Mouse (Mus musculus) cerebellum, postnatal 10 days (tissue): ENCODE data around the gene Wbp1l.
A peak's percentile ranks its signal among the peaks of the same experiment; 100 is the strongest.
"Not testable (repeated sequence)": the region's sequence is repeated elsewhere in the genome, so short reads cannot be mapped to it uniquely, and the experiment has no call there.

ENCODE experiments used
- DNase-seq, 2 experiments: peaks; one replicate each; pipeline ENCODE4 v3.0.0; 2021; ENCODE audit warnings: mixed read lengths in 2 of 2

Gene Wbp1l

DNA sequence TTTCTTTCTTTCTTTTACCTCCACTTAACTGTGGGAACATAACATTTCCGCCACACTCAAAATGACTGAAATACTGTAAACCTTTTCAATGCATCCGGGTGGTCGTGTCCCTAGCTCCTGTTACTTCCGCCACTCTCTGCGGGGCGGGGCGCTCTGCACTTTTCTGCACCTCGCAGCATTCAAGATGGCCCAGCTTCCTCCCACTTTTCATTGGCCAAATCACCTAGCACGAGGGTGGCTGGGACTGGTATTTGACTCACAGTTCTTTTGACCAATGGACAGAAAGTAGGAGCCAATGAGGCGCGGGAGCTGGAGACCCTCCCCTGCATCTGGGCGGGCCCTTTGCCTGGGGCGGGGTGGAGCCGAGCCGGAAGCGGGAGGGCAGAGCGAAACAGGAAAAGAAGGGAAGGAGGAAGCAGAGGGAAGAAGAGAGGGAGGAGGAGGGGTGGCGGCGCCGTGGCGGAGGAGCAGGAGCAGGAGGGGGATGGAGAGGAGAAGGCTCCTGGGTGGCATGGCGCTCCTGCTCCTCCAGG is at the start of gene Wbp1l:
TSS of gene Wbp1l (plus strand) at position 365 of the 533 bp plus-strand sequence.
- DNase-seq = peak; percentile 95 to 97

DNA sequence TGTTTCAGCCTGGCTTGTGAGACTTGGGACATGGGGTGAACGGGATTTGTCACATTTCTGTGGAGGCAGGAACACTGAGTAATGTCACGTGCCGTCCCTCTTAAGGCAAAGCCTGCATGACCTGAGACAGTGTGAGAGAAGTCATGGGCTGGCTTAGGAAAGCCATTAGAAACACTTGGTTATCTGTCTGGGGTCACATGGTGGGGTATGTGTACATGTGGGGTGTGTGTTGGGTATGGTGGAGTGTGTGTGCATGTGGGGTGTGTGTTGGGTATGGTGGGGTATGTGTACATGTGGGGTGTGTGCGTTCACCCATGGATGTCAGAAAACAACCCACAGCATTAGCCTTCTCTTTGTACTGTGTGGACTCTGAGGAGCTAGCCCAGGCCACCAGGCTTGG is 48.5 kb upstream of the Wbp1l start:
- no peak for DNase-seq

DNA sequence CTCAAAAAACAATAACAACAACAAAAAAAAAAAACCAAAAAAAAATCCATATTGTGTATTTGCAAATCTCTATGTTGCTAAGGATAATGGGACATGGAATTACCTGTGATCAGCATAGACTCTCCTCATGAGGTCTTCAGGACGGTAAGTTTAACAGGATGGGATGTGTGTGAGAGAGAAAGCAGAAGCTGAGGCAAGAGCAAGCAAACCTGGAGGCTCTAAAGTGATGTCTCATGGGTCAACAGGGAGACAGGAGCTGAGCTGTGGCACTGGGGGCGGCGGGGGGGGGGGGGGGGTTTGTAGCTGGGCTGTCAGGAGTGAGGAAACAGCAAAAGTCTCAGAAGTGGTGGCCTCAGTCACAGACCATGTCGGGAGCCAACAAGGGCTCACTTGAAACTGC is 46.4 kb upstream of the Wbp1l start:
- no peak for DNase-seq

DNA sequence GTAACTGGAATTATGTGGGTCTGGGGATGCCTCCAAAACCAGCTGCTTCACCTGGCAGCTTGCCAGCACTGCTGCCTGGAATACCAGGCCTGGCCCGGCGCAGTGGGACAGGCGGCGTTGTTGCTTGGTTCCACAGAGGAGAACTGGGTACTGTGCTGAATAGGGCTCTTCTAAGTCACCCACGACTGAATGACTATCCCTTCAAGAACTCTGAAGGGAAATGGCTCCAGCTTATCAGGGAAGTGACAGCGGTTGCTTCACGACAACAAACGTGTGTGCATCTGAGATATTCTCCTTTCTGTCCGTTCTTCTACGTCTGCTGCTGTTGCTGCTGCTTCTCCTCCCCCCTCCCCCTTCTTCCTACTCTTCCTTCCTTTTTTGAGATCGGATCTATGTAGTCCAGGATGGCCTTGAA is 45.3 kb upstream of the Wbp1l start:
- DNase-seq = peak; percentile 77 to 82

DNA sequence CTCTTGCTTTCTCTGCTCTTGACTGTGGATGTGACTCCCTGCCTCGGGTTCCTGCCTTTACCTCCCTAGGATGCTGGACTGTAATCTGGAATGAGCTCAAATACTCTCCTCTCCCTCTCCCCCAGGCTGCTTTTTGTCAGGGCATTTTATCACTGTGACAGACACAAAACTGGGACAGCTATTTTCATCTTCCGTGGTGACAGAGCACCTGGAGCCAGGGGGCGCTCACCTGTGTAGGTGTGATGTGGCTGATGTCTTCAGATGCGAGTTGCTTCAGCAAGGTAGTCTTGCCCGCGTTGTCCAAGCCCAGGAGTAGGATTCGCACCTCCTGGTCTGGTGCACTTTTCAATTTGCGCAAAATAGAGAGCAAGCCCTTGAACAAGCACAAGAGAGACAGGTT is 40.9 kb upstream of the Wbp1l start:
- DNase-seq = no peak

DNA sequence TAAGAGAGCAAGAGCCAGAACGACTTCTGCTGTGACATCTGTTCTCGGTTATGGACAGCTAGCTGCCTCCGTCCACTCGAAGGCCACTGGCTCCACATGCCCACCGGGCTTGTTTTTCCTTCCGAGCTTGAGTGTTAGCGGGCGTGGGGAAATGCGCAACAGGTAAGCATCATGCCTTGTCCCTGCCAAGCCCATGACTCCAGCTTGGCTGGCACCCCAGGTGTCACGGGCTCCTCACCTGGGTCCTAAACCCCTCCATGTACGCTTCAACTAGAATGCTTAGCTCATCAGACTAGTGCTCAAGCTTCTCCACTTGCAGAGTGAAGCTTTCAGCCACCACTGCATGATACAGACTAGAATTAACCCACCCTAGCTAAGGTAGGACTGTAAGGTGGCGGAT is 40.3 kb upstream of the Wbp1l start:
- peak; percentile 65 to 71 for DNase-seq

DNA sequence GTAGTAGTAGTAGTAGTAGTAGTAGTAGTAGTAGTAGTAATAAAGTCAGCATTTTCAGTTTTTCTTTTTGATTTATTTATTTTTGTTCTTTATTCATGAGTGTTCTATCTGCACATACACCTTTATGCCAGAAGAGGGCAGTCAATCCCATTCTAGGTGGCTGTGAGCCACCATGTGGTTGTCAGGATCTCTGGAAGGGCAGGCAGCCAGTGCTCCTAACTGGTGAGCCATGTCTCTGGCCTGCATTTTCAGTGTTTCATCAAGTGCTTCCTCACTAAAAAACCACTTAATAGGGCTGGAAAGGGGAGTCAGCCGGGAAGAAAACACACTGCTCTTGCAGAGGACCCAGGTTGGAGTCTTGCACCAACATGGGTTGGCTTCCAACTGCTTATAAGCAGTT is 36.8 kb upstream of the Wbp1l start:
- DNase-seq = peak; percentile 84 to 87

DNA sequence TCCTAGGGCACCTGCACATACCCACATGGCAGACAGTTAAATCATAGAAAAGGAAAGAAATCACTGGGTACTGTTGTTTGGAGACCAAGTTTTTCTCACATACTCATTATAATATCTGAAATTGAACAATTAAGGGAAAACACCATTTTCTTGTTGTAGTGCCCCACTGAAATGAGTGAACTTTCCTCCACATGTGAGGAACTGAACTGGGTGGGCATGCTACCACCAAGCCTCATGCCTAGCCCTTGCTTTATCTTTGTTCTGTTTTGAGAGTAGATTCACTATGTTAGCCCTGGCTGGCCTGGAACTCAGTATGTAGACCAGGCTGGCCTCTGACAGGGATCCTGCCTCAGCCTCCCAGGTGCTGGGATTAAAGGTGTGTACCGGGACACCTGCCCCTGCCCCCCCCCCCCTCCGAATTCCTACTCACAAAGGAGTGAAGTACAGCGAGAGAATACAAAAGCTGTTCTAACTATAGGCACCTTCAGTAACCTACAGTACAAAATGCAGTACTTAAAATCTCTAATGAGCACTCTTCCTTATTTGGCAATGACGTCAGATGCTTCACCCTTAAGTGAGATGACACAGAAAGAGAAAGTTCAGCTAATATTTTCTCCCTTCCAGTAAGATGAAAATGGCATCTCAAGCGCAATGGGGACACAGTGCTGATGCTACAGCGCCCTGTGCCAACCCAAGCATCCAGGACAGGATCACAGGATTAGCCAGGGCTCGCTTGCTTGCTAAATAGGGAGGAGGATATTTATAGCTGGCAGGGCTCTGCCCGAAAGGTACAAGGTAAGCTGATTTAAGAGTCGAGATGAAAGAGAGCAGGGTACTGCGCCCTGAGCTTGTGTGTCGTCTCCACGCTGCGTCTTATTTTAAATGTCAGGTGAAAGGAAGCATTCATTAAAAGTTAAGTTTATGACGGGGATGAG is 36.0 kb upstream of the Wbp1l start:
- peak in 1 of 2 experiments; percentile 21 for DNase-seq

DNA sequence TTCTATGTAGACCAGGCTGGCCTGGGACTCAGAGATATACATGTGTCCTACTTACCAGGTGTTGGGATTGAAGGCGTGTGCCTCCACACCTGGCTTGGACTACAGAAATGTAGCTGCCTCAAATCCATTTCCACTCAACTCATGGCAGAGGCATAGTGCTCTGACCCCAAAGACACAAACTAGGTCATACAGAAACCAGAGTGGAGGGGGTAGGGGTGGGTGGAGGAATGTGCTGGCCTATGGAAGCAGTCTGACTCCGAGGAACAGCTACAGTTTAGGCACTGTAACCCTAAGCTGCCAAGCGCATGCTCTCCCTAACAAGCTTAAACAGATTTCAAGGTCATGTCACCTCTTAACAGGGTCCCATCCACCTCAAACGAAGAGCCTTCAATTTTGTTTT is 35.3 kb upstream of the Wbp1l start:
- no peak for DNase-seq

DNA sequence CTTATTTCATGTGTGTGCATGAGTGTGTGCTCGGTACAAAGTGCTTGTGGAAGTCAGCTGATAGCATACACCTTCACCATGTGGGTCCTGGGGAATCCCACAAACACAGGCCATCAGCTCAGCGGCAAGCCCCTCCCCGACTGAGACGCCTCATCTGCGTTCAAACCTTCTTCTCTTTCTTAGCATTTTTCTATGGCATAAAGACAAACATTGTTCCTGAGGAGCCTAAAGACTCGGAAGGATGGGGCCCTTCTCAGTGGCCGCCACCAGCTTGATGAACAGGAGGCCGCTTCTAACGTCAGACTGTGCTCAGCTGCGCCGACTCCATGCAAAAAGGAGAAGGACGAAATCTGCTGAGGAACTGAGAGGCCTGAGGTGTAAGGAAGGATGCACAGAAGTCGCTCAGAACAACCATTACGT is 34.8 kb upstream of the Wbp1l start:
- no peak for DNase-seq

DNA sequence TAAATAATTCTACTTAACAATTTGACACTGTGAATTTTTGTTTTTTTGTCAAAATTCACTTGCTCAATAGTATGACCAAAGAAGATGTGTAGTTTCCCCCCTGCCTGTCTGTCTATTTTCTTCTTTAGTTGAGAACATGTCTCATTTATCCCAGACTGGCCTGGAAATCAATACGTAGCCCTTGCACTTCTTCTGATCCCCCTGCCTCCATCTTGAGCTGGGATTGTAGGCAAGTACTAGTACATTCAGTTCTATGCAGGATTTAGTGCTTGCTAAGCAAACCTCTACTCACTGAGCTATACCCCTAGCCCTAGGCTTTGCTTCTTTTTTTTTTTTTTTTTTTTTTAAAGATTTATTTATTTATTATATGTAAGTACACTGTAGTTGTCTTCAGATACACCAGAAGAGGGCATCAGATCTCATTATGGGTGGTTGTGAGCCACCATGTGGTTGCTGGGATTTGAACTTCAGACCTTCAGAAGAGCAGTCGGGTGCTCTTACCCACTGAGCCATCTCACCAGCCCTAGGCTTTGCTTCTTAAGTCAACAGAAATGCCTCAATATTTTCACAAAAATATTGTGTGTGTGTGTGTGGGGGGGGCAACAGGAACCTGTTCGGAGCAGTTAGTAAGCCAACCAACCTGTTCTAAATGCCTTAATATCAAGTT is 27.5 kb upstream of the Wbp1l start:
- DNase-seq = not testable (repeated sequence)

DNA sequence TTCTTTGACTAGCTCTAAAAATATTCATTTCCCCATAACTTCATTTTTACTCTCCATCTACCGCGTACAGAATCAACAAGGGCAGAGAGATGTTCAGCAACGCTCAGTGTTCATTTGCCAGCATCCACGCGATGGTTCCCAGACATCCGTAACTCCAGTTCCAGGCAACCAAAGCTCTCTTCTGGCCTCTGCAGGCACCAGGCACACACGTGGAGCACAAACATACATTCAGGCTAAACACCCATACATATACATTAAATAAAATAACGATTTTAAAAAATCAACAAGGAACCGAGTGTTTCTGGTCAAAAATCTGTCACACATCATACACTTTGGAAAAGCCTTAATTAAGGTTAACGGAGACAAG is 27.0 kb upstream of the Wbp1l start:
- DNase-seq = peak in 1 of 2 experiments; percentile 31

DNA sequence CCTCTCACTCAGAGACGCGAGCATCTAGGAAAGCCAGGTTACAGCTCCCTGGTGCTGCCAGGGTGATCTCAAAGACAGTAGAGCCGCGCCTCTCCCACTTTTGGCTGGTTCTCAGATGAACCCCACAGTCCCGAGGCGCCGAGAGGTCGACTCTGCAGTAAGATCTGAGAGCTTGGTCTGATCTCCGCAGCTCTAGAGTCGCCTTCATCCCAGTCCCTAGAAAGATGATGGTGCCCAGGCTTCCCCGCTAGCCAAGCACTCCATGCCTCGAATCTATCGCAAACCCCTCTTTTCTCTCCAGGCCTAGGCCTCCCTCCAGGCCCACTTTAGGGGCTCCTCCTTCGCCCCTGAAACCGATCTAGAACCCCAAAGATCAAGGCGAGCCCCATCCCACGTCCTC is 26.3 kb upstream of the Wbp1l start:
- DNase-seq = no peak

DNA sequence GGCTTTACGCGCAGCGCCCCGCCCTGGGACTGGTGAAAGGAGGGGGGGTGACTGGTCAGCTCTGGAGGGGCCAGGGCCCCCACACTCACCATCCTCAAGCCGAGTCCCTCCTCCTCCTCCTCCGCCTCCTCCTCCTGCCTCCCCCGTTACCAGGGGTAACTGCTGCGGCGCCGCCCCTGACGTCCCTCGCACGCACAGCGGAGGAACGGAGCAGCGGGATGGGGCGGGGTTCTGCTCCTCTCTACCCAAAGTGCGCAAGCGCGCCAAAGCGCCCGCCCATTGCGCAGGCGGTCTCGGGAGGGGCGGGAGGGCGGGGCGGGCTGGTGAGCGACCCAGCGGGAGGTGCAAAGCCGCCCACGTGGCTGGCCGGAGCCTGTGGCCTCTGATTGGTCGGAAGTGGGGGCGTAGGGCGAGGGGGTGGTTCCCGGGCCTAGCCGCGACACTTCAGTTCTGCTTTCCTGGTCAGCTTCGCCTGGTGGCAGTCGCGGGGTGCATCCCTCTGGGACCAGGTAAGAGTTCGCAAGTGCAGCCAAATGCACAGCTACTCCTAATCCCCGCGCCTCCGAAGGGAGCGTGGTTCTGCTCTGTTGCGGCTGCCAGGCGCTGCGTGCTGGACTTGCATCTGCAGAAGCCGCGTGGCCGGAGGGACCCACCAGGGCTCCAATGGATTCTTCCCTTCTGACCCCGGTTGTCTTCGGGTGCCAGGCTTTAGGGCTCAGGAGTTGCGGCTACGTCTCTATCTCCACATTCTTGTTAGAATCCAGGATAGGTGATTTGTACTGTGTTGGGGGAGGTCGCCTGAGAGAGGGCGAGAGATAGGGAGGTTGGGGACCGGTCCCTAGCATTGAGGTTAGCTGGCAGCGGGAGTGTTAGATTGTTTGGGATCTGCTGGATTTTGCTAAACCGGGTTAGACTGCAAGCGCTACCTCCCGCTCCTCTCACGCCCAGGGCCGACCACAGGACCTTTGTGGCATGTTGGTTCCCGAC is 25.6 kb upstream of the Wbp1l start, which contains the start of the genes Arl3 and Sfxn2:
TSS of gene Arl3 (minus strand) at position 248 of the 987 bp plus-strand sequence.
TSS of gene Sfxn2 (plus strand) at position 415 of the 987 bp plus-strand sequence.
- DNase-seq = peak; percentile 98

DNA sequence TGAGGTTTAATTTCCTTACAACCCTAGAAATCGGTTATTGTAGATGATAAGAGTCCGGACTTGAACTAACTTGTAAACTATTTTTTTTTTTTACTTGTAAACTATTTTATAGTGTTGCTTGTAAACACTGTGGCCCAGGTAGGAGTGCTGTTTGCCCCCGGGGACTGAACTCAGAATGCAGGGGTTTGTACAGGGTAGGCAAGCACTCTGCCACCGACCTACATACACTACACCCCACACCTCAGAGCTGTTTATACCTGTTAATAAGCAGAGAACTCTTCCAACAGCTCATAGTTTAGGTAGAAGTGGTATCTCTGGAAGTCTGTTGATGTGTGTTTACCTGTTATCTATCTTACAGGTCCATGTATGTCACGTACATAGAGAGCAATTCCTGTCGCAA is 24.9 kb upstream of the Wbp1l start:
- DNase-seq = no peak

DNA sequence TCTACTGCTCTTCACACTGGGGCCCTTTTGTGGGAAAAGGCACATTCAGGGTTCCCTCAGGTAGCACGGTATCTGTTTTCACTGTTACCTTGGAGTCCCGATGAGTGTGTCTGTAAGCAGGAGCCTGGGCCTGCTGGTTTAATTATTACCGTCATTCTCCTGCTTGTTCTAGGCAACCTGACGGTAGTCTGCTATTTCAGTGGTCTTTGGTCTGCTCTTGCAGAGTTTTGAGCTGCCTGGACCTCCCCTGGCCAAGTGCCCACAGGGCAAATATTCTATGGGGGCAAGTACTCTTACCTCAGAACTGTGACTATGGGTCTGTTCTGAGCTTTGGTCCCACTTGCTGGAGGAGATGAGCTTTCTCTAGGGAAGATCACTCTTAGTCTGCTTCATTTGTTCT is 23.7 kb upstream of the Wbp1l start:
- DNase-seq = no peak

DNA sequence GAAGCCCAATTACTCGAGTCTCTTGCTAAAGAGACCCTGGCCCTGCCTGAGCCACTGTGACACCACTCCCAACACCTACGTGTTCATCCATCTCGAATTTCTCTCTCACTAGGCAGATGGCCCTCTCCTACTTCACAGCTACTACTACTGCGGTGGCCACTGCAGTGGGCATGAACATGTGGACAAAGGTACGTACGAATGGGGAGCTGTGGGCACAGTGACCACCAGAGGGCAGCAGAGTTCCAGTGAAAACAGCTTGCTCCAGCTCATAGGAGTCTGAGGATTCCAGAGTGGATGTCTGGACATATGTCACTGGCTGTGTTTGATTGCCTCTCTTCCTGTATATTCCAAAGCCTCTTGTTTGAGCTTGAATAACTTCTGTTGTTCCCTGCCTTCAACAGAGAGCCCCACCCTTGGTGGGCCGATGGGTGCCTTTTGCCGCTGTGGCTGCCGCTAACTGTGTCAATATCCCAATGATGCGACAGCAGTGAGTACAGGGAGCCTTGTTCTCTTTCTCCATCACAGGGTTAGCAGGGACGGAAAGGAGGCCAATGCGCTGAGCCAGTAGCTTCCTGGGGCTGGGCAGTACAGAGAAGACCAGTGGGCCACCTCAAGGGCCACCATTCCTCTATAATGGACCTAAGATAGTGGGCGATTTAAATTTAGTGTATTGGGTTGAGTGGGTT is 10.9 kb upstream of the Wbp1l start:
- DNase-seq = peak; percentile 94 to 97

DNA sequence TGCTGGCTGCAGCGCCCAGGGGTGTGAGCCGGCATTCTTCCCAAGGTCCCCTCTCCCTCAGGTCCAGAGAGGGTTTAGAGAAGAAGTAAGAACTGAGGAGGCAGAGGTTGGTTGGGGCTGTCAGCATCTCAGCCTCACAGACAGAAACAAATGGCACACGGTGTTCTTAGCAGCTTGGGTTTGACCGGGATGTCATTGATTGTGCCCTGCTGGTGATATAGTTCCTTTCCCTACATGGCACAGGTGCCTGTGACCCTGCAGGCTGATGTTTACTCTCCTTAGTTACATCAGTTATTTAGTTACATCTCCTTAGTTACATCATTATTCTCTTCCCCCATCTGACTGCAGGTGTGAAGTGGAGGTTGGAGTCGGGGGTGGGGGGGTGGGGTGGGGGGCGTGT is 7.3 kb upstream of the Wbp1l start:
- no peak for DNase-seq

DNA sequence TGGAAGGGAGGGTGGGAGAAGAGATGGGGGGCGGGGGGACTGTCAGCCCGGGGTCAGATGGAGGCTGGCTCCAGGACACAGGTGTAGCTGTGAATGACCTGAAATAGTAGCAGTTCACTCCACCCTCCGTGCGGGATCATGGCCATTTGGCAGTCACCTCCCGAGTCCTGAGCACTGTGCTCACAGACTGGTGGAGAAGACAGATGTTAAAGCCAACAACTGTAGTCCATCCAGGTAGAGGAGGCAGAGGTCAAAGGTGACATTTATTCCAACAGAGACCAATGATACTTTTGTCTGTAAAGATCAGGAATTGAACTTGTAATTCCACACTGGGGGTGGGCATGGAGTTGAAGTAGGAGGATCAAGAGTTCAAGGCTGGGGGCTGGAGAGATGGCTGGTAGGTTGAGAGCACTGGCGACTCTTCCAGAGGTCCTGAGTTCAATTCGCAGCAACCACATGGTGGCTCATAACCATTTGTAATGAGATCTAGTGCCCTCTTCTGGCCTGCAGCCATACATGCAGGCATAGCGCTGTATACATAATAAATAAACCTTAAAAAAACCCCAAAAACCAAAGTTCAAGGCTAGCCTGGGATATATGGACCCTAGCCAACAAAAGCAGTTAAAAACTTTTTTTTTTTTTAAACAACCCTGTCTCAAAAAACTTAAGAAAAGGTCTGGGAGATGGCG is 6.0 kb upstream of the Wbp1l start:
- DNase-seq = peak in 1 of 2 experiments; percentile 16

DNA sequence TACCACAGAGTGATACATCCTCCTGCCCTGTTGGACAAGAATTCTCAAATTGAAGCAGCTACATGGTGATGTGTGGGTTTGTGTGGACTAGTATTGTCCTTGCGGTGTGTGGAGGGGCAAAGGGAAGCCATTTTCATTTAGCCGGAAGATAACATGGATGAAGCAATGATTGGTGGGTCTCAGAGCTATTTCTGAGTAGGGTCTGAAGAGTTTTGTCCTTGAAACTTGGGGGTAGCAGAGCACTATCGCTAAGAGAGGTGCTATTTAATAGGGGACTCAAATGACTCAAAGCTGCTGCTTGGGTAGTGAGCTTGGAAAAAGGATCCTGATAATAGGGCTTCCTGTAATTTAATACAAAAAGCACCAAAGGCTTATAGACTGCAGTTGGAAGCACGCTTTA is 697 bp upstream of the Wbp1l start:
- DNase-seq = no peak
